ENCODE assay signal across 9 mouse cellular contexts in genomic region chr11:70171847-70172246, GRCm38 (mm10). TPM values are rescaled to one million over a fixed set of nuclear protein-coding genes. Genes with fewer than 3 reads are reported as not detected.
DNase-seq lines count a peak whose midpoint lies in the region; ATAC-seq and TF ChIP-seq lines count a peak whose summit lies in the region.
"Had no signal": no experiment of that assay in that cellular context is flagged by ENCODE, and none has a peak within 500 bp of the region (broad histone marks: within the 10 kb centered on the region; RNA-seq: fewer than 3 reads in every experiment).

No protein-coding gene starts in this region.

- no peak for TF ChIP-seq POLR2A in spleen, adult 2 months (IDR thresholded peaks at IDR 0.05; ENCODE audit: low read depth, low read length)

- H3K27ac ChIP-seq in spleen, adult 2 months (ENCODE audit: insufficient read depth, low read length) = no peak overlapping the region
- no peak overlapping the region for H3K27ac ChIP-seq in midbrain, embryonic 10.5 days (replicated peaks)
- H3K27ac ChIP-seq: neural tube, embryonic 13.5 days had no signal

- H3K36me3 ChIP-seq in spleen, adult 2 months (ENCODE audit: control insufficient read depth, insufficient read depth, low read length) = no peaks in the 10 kb centered on the region
- H3K36me3 ChIP-seq in midbrain, embryonic 10.5 days = no peaks in the 10 kb centered on the region
- H3K36me3 ChIP-seq: neural tube, embryonic 13.5 days had no signal

- no peaks in the 10 kb centered on the region for H3K4me1 ChIP-seq in spleen, adult 2 months (ENCODE audit: control insufficient read depth, insufficient read depth, insufficient read length)
- no peaks in the 10 kb centered on the region for H3K4me1 ChIP-seq in midbrain, embryonic 10.5 days
- H3K4me1 ChIP-seq: neural tube, embryonic 13.5 days had no signal

- TF ChIP-seq CTCF in spleen, adult 2 months (IDR thresholded peaks at IDR 0.05; ENCODE audit: extremely low read depth, insufficient read depth, insufficient read length, insufficient replicate concordance) = no peak

- H3K27me3 ChIP-seq in spleen, adult 2 months (ENCODE audit: control insufficient read depth, insufficient read depth, low read length) = no peaks in the 10 kb centered on the region
- no peaks in the 10 kb centered on the region for H3K27me3 ChIP-seq in midbrain, embryonic 10.5 days (ENCODE audit: low read depth, poor library complexity, severe bottlenecking)
- H3K27me3 ChIP-seq: neural tube, embryonic 13.5 days had no signal

- H3K4me3 ChIP-seq in spleen, adult 2 months (ENCODE audit: extremely low read depth, insufficient read depth, insufficient read length) = no peak overlapping the region
- no peak overlapping the region for H3K4me3 ChIP-seq in midbrain, embryonic 10.5 days
- H3K4me3 ChIP-seq: neural tube, embryonic 13.5 days had no signal

- peak; percentile 33 for DNase-seq in cerebellum, adult 8-10 months
- no peak for DNase-seq in cerebellum, adult 9-11 months
- DNase-seq in spleen, adult 2 months (ENCODE audit: low read depth in 1 of 2, low spot score in 2 of 2) = peak; percentile 11 to 15
- DNase-seq in spleen, adult 12 weeks (ENCODE audit: low spot score) = no peak
- DNase-seq in retina, adult 2 months (ENCODE audit: low read depth, low spot score) = peak; percentile 15
- no peak for DNase-seq in frontal cortex, postnatal 25 days (ENCODE audit: low spot score in 2 of 2)
- DNase-seq in midbrain, embryonic 10.5 days (ENCODE audit: low spot score) = no peak

- 68% methylated on average over 3 of the region's 3 CpGs for WGBS in spleen, adult 2 months
- WGBS in midbrain, embryonic 10.5 days = 48% methylated on average over 3 of the region's 3 CpGs

- 0 out of 2 replicates have a peak, but pooled peaks have one; percentile 57 for ATAC-seq in erythroid progenitor cell, adult 5-6 weeks (replicated peaks; ENCODE audit: low FRiP score, poor library complexity, severe bottlenecking)

- H3K9me3 ChIP-seq in midbrain, embryonic 10.5 days (replicated peaks) = no peaks in the 10 kb centered on the region
- H3K9me3 ChIP-seq: neural tube, embryonic 13.5 days had no signal

RNA-seq across cellular contexts. Expression of gene Clec10a, which starts 15.8 kb away (rescaled TPM):
- 2.8 and 4.1 TPM in 2 replicates for polyA plus RNA-seq in spleen, adult 2 months (2012; rRNA removed)
- 1.3 and 11.2 TPM in 2 replicates for total RNA-seq in erythroid progenitor cell, adult 5-6 weeks (2015; ENCODE audit: low replicate concordance)
- total RNA-seq in erythroid progenitor cell, adult 5-6 weeks (2017; ENCODE audit: low replicate concordance) = 0.77 and 2.6 TPM in 2 replicates
- polyA plus RNA-seq in midbrain, embryonic 10.5 days (2016; fragmentation: Nextera tagmentation; extraction: Ambion mirVana) = 0.35 and 0.61 TPM in 2 replicates

RNA-seq across cellular contexts. Expression of gene Slc16a11, which starts 40.7 kb away (rescaled TPM):
- 0.32 and 0.40 TPM in 2 replicates for polyA plus RNA-seq in spleen, adult 2 months (2012; rRNA removed)
- not detected in 2 replicates for total RNA-seq in erythroid progenitor cell, adult 5-6 weeks (2015; ENCODE audit: low replicate concordance)
- total RNA-seq in erythroid progenitor cell, adult 5-6 weeks (2017; ENCODE audit: low replicate concordance) = not detected in 2 replicates
- polyA plus RNA-seq in midbrain, embryonic 10.5 days (2016; fragmentation: Nextera tagmentation; extraction: Ambion mirVana) = 1.2 and 1.3 TPM in 2 replicates

RNA-seq across cellular contexts. Expression of gene Mgl2, which starts 41.7 kb away (rescaled TPM):
- 0.35 and 0.50 TPM in 2 replicates for polyA plus RNA-seq in spleen, adult 2 months (2012; rRNA removed)
- total RNA-seq in erythroid progenitor cell, adult 5-6 weeks (2015; ENCODE audit: low replicate concordance) = 4.2 and 5.0 TPM in 2 replicates
- total RNA-seq in erythroid progenitor cell, adult 5-6 weeks (2017; ENCODE audit: low replicate concordance) = 8.0 and 12.5 TPM in 2 replicates
- polyA plus RNA-seq in midbrain, embryonic 10.5 days (2016; fragmentation: Nextera tagmentation; extraction: Ambion mirVana) = 0.12 TPM in 1 of 2 replicates, not detected in the other

RNA-seq across cellular contexts. Expression of gene Slc16a13, which starts 49.0 kb away (rescaled TPM):
- 5.3 and 5.6 TPM in 2 replicates for polyA plus RNA-seq in spleen, adult 2 months (2012; rRNA removed)
- 0.72 and 0.84 TPM in 2 replicates for total RNA-seq in erythroid progenitor cell, adult 5-6 weeks (2015; ENCODE audit: low replicate concordance)
- total RNA-seq in erythroid progenitor cell, adult 5-6 weeks (2017; ENCODE audit: low replicate concordance) = 0.39 and 2.3 TPM in 2 replicates
- polyA plus RNA-seq in midbrain, embryonic 10.5 days (2016; fragmentation: Nextera tagmentation; extraction: Ambion mirVana) = 16.0 and 18.9 TPM in 2 replicates

RNA-seq across cellular contexts. Expression of gene Bcl6b, which starts 57.8 kb away (rescaled TPM):
- polyA plus RNA-seq in spleen, adult 2 months (2012; rRNA removed) = 3.7 and 5.6 TPM in 2 replicates
- total RNA-seq in erythroid progenitor cell, adult 5-6 weeks (2015; ENCODE audit: low replicate concordance) = 1.8 TPM in 1 of 2 replicates, not detected in the other
- 0.61 and 2.3 TPM in 2 replicates for total RNA-seq in erythroid progenitor cell, adult 5-6 weeks (2017; ENCODE audit: low replicate concordance)
- polyA plus RNA-seq in midbrain, embryonic 10.5 days (2016; fragmentation: Nextera tagmentation; extraction: Ambion mirVana) = 4.8 and 5.0 TPM in 2 replicates

Comparison
In these comparisons a context has a peak if more than half of its experiments do, and no peak if none do; other contexts are left out.
1. DNase-seq: peak in cerebellum, adult 8-10 months (single experiment), spleen, adult 2 months (2 of 2) and retina, adult 2 months (single experiment); none in cerebellum, adult 9-11 months (single experiment), spleen, adult 12 weeks (single experiment), frontal cortex, postnatal 25 days (0 of 2) and midbrain, embryonic 10.5 days (single experiment).